In genomic region chr2:172477860-172478259, GRCm38 (mm10) we compare ENCODE assay signal across 9 mouse cellular contexts. TPM values are rescaled to one million over a fixed set of nuclear protein-coding genes. Genes with fewer than 3 reads are reported as not detected.
DNase-seq lines count a peak whose midpoint lies in the region; ATAC-seq and TF ChIP-seq lines count a peak whose summit lies in the region.
"Had no signal": no experiment of that assay in that cellular context is flagged by ENCODE, and none has a peak within 500 bp of the region (broad histone marks: within the 10 kb centered on the region; RNA-seq: fewer than 3 reads in every experiment).

No protein-coding gene starts in this region.

- no peaks in the 10 kb centered on the region for H3K79me2 ChIP-seq in MEL (ENCODE audit: control insufficient read depth, insufficient read depth, low read length, poor library complexity)

- no peak for TF ChIP-seq EP300 in MEL (IDR thresholded peaks at IDR 0.05; ENCODE audit: low read depth in 1 of 2, low read length in 2 of 2)

- no peak overlapping the region for H3K9ac ChIP-seq in kidney, embryonic 15.5 days
- H3K9ac ChIP-seq in MEL (ENCODE audit: control insufficient read depth, low read depth, low read length, poor library complexity, severe bottlenecking) = peak overlapping the region; percentile 56
- H3K9ac ChIP-seq in midbrain, embryonic 16.5 days (ENCODE audit: low read depth, low read length) = no peak overlapping the region
- H3K9ac ChIP-seq: liver, embryonic 15.5 days had no signal

- H3K4me1 ChIP-seq in kidney, adult 2 months (ENCODE audit: control insufficient read depth, insufficient read depth, low read length) = no peaks in the 10 kb centered on the region
- H3K4me1 ChIP-seq in kidney, embryonic 15.5 days = peaks cover 20% of the 10 kb centered on the region
- no peaks in the 10 kb centered on the region for H3K4me1 ChIP-seq in MEL (ENCODE audit: control insufficient read depth in 1 of 2, insufficient read depth in 2 of 2, low read length in 2 of 2)
- H3K4me1 ChIP-seq in midbrain, embryonic 16.5 days (ENCODE audit: control insufficient read depth, insufficient read depth, low read length) = no peaks in the 10 kb centered on the region

- no peak for ATAC-seq in kidney, embryonic 15.5 days (replicated peaks; ENCODE audit: low FRiP score)
- ATAC-seq in midbrain, embryonic 16.5 days = peak; percentile 30; the same call in 1 of the 2 replicates

- H3K36me3 ChIP-seq in kidney, adult 2 months (ENCODE audit: control insufficient read depth, insufficient read depth, low read length) = no peaks in the 10 kb centered on the region
- no peaks in the 10 kb centered on the region for H3K36me3 ChIP-seq in kidney, embryonic 15.5 days
- peaks cover 0 to 4% of the 10 kb centered on the region in 2 experiments; a peak in 2 of 4 replicates for H3K36me3 ChIP-seq in MEL (ENCODE audit: control insufficient read depth in 1 of 2, insufficient read depth in 2 of 2, low read length in 2 of 2)
- no peaks in the 10 kb centered on the region for H3K36me3 ChIP-seq in midbrain, embryonic 16.5 days (ENCODE audit: control insufficient read depth, insufficient read depth, low read length)
- H3K36me3 ChIP-seq: liver, embryonic 15.5 days had no signal

- H3K4me2 ChIP-seq in kidney, embryonic 15.5 days = no peak overlapping the region
- no peak overlapping the region for H3K4me2 ChIP-seq in midbrain, embryonic 16.5 days (ENCODE audit: low read length)
- H3K4me2 ChIP-seq: liver, embryonic 15.5 days had no signal

- TF ChIP-seq POLR2A in kidney, adult 2 months (IDR thresholded peaks at IDR 0.05; ENCODE audit: low read depth, low read length) = no peak
- TF ChIP-seq POLR2A in MEL (IDR thresholded peaks at IDR 0.05; ENCODE audit: control insufficient read depth in 1 of 2, insufficient read depth in 1 of 2, low read depth in 1 of 2, low read length in 2 of 2, poor library complexity in 1 of 2) = no peak

- no peaks in the 10 kb centered on the region for H3K9me3 ChIP-seq in kidney, embryonic 15.5 days (replicated peaks)
- H3K9me3 ChIP-seq in MEL (replicated peaks; ENCODE audit: insufficient read depth, low read length) = no peaks in the 10 kb centered on the region
- no peaks in the 10 kb centered on the region for H3K9me3 ChIP-seq in midbrain, embryonic 16.5 days (replicated peaks; ENCODE audit: control insufficient read depth, low read length, poor library complexity, severe bottlenecking)
- H3K9me3 ChIP-seq: liver, embryonic 15.5 days had no signal

- no peak overlapping the region for H3K27ac ChIP-seq in kidney, adult 2 months (ENCODE audit: insufficient read depth, low read depth, low read length)
- H3K27ac ChIP-seq in kidney, embryonic 15.5 days = no peak overlapping the region
- H3K27ac ChIP-seq in MEL (ENCODE audit: control insufficient read depth, low read depth, low read length) = no peak overlapping the region
- H3K27ac ChIP-seq in midbrain, embryonic 16.5 days (ENCODE audit: low read length) = no peak overlapping the region
- H3K27ac ChIP-seq: liver, embryonic 15.5 days had no signal

- WGBS in kidney, adult 2 months = 4% methylated on average over 2 of the region's 2 CpGs
- WGBS in kidney, embryonic 15.5 days = 6% methylated on average over 2 of the region's 2 CpGs
- WGBS in midbrain, embryonic 16.5 days = 2% methylated on average over 2 of the region's 2 CpGs

- peak; percentile 49 for DNase-seq in kidney, adult 2 months
- DNase-seq in MEL (ENCODE audit: low read depth, low spot score) = peak; percentile 74
- DNase-seq in embryo, embryonic 10 days (ENCODE audit: low spot score) = peak; percentile 75
- DNase-seq in heart, postnatal 10 days = peak; percentile 60 to 75
- peak; percentile 79 to 82 for DNase-seq in left cerebral cortex, postnatal 14 days (ENCODE audit: low spot score in 2 of 2)
- DNase-seq in spleen, postnatal 36 days (ENCODE audit: low spot score in 2 of 2) = no peak

- peak; percentile 36 for TF ChIP-seq CTCF in kidney, adult 2 months (conservative IDR thresholded peaks at IDR 0.05; ENCODE audit: insufficient read depth, insufficient read length, low read depth, low read length)
- TF ChIP-seq CTCF in MEL (IDR thresholded peaks at IDR 0.05 in 2 of 3, conservative IDR thresholded peaks at IDR 0.05 in 1 of 3; ENCODE audit: control insufficient read depth in 1 of 3, insufficient read depth in 1 of 3, low read depth in 2 of 3, low read length in 3 of 3, poor library complexity in 1 of 3, severe bottlenecking in 1 of 3) = peak; percentile 54 to 85 (median 65)

- no peaks in the 10 kb centered on the region for H3K27me3 ChIP-seq in kidney, adult 2 months (replicated peaks; ENCODE audit: control insufficient read depth, insufficient read depth, low read length)
- H3K27me3 ChIP-seq in kidney, embryonic 15.5 days = 0 out of 2 replicates have a peak, but pooled peaks cover 3% of the 10 kb centered on the region
- no peaks in the 10 kb centered on the region for H3K27me3 ChIP-seq in MEL (ENCODE audit: control insufficient read depth in 1 of 2, insufficient read depth in 2 of 2, low read length in 2 of 2)
- H3K27me3 ChIP-seq in midbrain, embryonic 16.5 days (ENCODE audit: control insufficient read depth, insufficient read depth, low read depth, low read length) = no peaks in the 10 kb centered on the region; the same call in none of the 2 replicates
- H3K27me3 ChIP-seq: liver, embryonic 15.5 days had no signal

- TF ChIP-seq RAD21 in MEL (IDR thresholded peaks at IDR 0.05; ENCODE audit: low read depth, low read length) = peak; percentile 87

- intact Hi-C loops in heart, postnatal 10 days (cut with DNase I) = loop anchor here (1.0 to 10.0 kb wide), 5 partner anchors 23 to 607 kb away; no protein-coding TSS in a partner anchor
- intact Hi-C loops in left cerebral cortex, postnatal 14 days (cut with DNase I) = loop anchor here (2.0 to 10.0 kb wide), 4 partner anchors 297 to 604 kb away; no protein-coding TSS in a partner anchor

- H3K4me3 ChIP-seq in kidney, adult 2 months (ENCODE audit: insufficient read depth, low read depth, low read length) = no peak overlapping the region
- no peak overlapping the region for H3K4me3 ChIP-seq in kidney, embryonic 15.5 days (replicated peaks)
- peak overlapping the region; percentile 57 to 60 for H3K4me3 ChIP-seq in MEL (ENCODE audit: control insufficient read depth in 1 of 2, insufficient read depth in 1 of 2, low read depth in 2 of 2, low read length in 2 of 2)
- H3K4me3 ChIP-seq in midbrain, embryonic 16.5 days (ENCODE audit: low read depth, low read length) = no peak overlapping the region
- H3K4me3 ChIP-seq: liver, embryonic 15.5 days had no signal

TF ChIP-seq in MEL, 35 proteins besides CTCF, POLR2A, EP300 and RAD21 (continues in another document):
- TF ChIP-seq MAFK (IDR thresholded peaks at IDR 0.05; ENCODE audit: borderline replicate concordance, low read depth, low read length) (no peak), MAZ (IDR thresholded peaks at IDR 0.05; ENCODE audit: low read depth, low read length) (0 out of 2 replicates have a peak, but pooled peaks have one; percentile 46), ELF1 (IDR thresholded peaks at IDR 0.05; ENCODE audit: low read depth, low read length) (no peak), USF2 (IDR thresholded peaks at IDR 0.05; ENCODE audit: borderline replicate concordance in 1 of 2, insufficient read depth in 1 of 2, low read depth in 1 of 2, low read length in 2 of 2) (no peak), MYC (IDR thresholded peaks at IDR 0.05; ENCODE audit: low read depth, low read length) (no peak), SIN3A (IDR thresholded peaks at IDR 0.05; ENCODE audit: low read length) (no peak), JUND (IDR thresholded peaks at IDR 0.05; ENCODE audit: low read depth, low read length) (no peak), UBTF (IDR thresholded peaks at IDR 0.05; ENCODE audit: borderline replicate concordance, insufficient read depth, low read depth, low read length) (no peak), CHD2 (IDR thresholded peaks at IDR 0.05; ENCODE audit: low read length) (no peak), MXI1 (IDR thresholded peaks at IDR 0.05; ENCODE audit: low read depth, low read length) (no peak), MYB (IDR thresholded peaks at IDR 0.05; ENCODE audit: low read depth, low read length) (no peak), USF1 (IDR thresholded peaks at IDR 0.05; ENCODE audit: low read depth, low read length) (no peak), BHLHE40 (IDR thresholded peaks at IDR 0.05; ENCODE audit: borderline replicate concordance, low read depth, low read length) (no peak), SMC3 (IDR thresholded peaks at IDR 0.05; ENCODE audit: low read depth, low read length) (peak; percentile 70), TAL1 (IDR thresholded peaks at IDR 0.05; ENCODE audit: low read length) (no peak)

RNA-seq across cellular contexts. Expression of gene Fam209, which starts 5.5 kb away (rescaled TPM):
- polyA plus RNA-seq in kidney, adult 2 months (2012; rRNA removed) = 0.33 TPM in 1 of 2 replicates, not detected in the other
- not detected in 2 replicates for polyA plus RNA-seq in kidney, embryonic 15.5 days (2015; fragmentation: Nextera tagmentation; extraction: Ambion mirVana)
- total RNA-seq in MEL (2012; rRNA removed) = 0.31 TPM in 1 of 2 replicates, not detected in the other
- under 1 TPM in 1 of 2 experiments, not detected in 1; 0.65 TPM for polyA plus RNA-seq in MEL (2012; ENCODE audit: insufficient read depth in 1 of 2, insufficient read length in 2 of 2, low read depth in 1 of 2, low replicate concordance in 2 of 2, missing spikeins in 1 of 2)
- total RNA-seq in heart, postnatal 10 days (2021) = not detected
- not detected for total RNA-seq in left cerebral cortex, postnatal 14 days (2021)
- polyA plus RNA-seq in midbrain, embryonic 16.5 days (2015; fragmentation: Nextera tagmentation; extraction: Ambion mirVana) = 0.75 TPM in 1 of 2 replicates, not detected in the other
- polyA plus RNA-seq: liver, embryonic 15.5 days had no signal

RNA-seq across cellular contexts. Expression of gene Gcnt7, which starts 19.5 kb away (rescaled TPM):
- 0.04 TPM in 1 of 2 replicates, not detected in the other for polyA plus RNA-seq in kidney, adult 2 months (2012; rRNA removed)
- polyA plus RNA-seq in kidney, embryonic 15.5 days (2015; fragmentation: Nextera tagmentation; extraction: Ambion mirVana) = 1.6 and 2.0 TPM in 2 replicates
- 0.15 TPM in 1 of 2 replicates, not detected in the other for total RNA-seq in MEL (2012; rRNA removed)
- under 1 TPM in 1 of 2 experiments, not detected in 1; 0.22 TPM for polyA plus RNA-seq in MEL (2012; ENCODE audit: insufficient read depth in 1 of 2, insufficient read length in 2 of 2, low read depth in 1 of 2, low replicate concordance in 2 of 2, missing spikeins in 1 of 2)
- total RNA-seq in heart, postnatal 10 days (2021) = not detected
- not detected for total RNA-seq in left cerebral cortex, postnatal 14 days (2021)
- polyA plus RNA-seq in midbrain, embryonic 16.5 days (2015; fragmentation: Nextera tagmentation; extraction: Ambion mirVana) = 1.6 TPM in 2 replicates

RNA-seq across cellular contexts. Expression of gene Rtf2, which starts 37.5 kb away (rescaled TPM):
- polyA plus RNA-seq in kidney, adult 2 months (2012; rRNA removed) = 37.7 and 39.9 TPM in 2 replicates
- 68.9 and 74.8 TPM in 2 replicates for polyA plus RNA-seq in kidney, embryonic 15.5 days (2015; fragmentation: Nextera tagmentation; extraction: Ambion mirVana)
- total RNA-seq in MEL (2012; rRNA removed) = 59.2 and 68.2 TPM in 2 replicates
- polyA plus RNA-seq in MEL (2012; ENCODE audit: insufficient read depth in 1 of 2, insufficient read length in 2 of 2, low read depth in 1 of 2, low replicate concordance in 2 of 2, missing spikeins in 1 of 2) = 10 to 100 TPM in 1 of 2 experiments, not detected in 1; 81.5 TPM
- 10 to 100 TPM; 40.7 to 40.9 TPM for total RNA-seq in heart, postnatal 10 days (2021)
- total RNA-seq in left cerebral cortex, postnatal 14 days (2021) = 10 to 100 TPM; 67.1 to 69.8 TPM
- polyA plus RNA-seq in midbrain, embryonic 16.5 days (2015; fragmentation: Nextera tagmentation; extraction: Ambion mirVana) = 93.6 and 97.0 TPM in 2 replicates

Comparison
In these comparisons a context has a peak if more than half of its experiments do, and no peak if none do; other contexts are left out.
1. DNase-seq: peak in kidney, adult 2 months (single experiment), MEL (single experiment), embryo, embryonic 10 days (single experiment), heart, postnatal 10 days (2 of 2) and left cerebral cortex, postnatal 14 days (2 of 2); none in spleen, postnatal 36 days (0 of 2).
2. H3K4me3 ChIP-seq: peak in MEL (2 of 2); none in kidney, adult 2 months (single experiment), kidney, embryonic 15.5 days (single experiment) and midbrain, embryonic 16.5 days (single experiment).